Mouse (Mus musculus) spleen, adult 2 months (tissue): ENCODE results near the gene Fv1.

Source experiments
- CTCF ChIP-seq: fragments of 200-500 bp; IDR thresholded peaks from 2 replicates; pipeline ENCODE4 v1.5.1; 2011; ENCODE audit warnings: mild to moderate bottlenecking, inconsistent platforms; ENCODE audit not compliant: insufficient read depth, insufficient read length, insufficient replicate concordance; ENCODE audit errors: extremely low read depth
- POLR2A ChIP-seq: fragments of 200-500 bp; IDR thresholded peaks from 2 replicates; pipeline ENCODE4 v1.6.1; 2011; ENCODE audit warnings: low read depth, low read length, inconsistent platforms

DNA sequence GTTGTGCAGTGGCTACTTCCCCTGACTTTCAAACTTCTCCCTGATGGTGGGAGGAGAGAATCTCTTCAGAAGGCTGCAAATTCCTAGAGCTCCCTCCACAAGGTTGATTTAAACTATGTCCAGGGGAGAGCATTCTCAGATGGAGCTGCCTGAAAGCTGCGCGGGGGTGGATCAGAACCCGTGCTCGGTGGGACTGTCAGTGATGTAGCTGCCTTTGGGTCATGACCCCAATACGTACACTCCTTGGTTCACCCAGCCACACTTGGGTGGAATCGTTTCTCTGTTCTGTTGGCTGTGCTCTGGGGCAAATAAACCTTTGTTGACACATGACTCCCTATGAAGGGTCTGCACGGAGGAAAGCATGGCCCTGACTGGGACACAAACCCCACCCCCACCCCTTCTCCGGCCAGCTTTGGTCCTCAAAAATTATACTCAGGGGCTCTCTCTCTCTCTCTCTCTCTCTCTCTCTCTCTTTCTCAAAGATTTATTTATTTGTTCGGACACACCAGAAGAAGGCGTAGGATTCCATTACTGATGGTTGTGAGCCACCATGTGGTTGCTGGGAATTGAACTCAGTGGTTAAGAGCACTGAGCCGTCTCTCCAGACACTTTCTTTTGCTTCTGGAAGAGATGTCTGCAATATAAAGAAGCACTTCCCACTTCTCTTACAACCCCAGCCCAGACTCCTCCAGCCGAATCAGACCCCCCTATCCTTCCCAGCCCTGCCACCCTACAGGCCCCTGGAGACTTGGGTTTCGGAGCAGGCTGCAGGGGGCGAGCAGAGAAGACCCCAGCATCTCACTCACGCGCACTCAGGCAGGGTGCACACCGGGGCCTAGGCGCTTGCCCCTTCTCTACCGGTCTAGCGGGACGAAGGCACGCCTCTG, 973 bp upstream of the Fv1 start:
- TF ChIP-seq CTCF (no peak), POLR2A (no peak)
